10 mouse cellular contexts compared by ENCODE assay signal in genomic region chr12:108372241-108372640, GRCm38 (mm10). TPM values are rescaled to one million over a fixed set of nuclear protein-coding genes. Genes with fewer than 3 reads are reported as not detected.
DNase-seq lines count a peak whose midpoint lies in the region; ATAC-seq and TF ChIP-seq lines count a peak whose summit lies in the region.
"Had no signal": no experiment of that assay in that cellular context is flagged by ENCODE, and none has a peak within 500 bp of the region (broad histone marks: within the 10 kb centered on the region; RNA-seq: fewer than 3 reads in every experiment).

No protein-coding gene starts in this region.

- no peaks in the 10 kb centered on the region for H3K27me3 ChIP-seq in hindbrain, postnatal 0 days (ENCODE audit: insufficient read depth, low read length)
- H3K27me3 ChIP-seq in hindbrain, embryonic 12.5 days, result no peaks in the 10 kb centered on the region
- no peaks in the 10 kb centered on the region for H3K27me3 ChIP-seq in heart, embryonic 10.5 days (ENCODE audit: insufficient read depth, poor library complexity, severe bottlenecking)
- H3K27me3 ChIP-seq in limb, embryonic 13.5 days, result no peaks in the 10 kb centered on the region

- H3K36me3 ChIP-seq in hindbrain, postnatal 0 days (ENCODE audit: insufficient read depth, low read length), result no peaks in the 10 kb centered on the region
- no peaks in the 10 kb centered on the region for H3K36me3 ChIP-seq in hindbrain, embryonic 12.5 days
- no peaks in the 10 kb centered on the region for H3K36me3 ChIP-seq in heart, embryonic 10.5 days
- H3K36me3 ChIP-seq in limb, embryonic 13.5 days, result no peaks in the 10 kb centered on the region

- WGBS in hindbrain, postnatal 0 days, result 50% methylated on average over 17 of the region's 17 CpGs
- 81% methylated on average over 17 of the region's 17 CpGs for WGBS in hindbrain, embryonic 12.5 days
- WGBS in heart, embryonic 10.5 days, result 70% methylated on average over 17 of the region's 17 CpGs
- 77% methylated on average over 17 of the region's 17 CpGs for WGBS in limb, embryonic 13.5 days

- no peaks in the 10 kb centered on the region for H3K9me3 ChIP-seq in hindbrain, postnatal 0 days (ENCODE audit: low read length)
- no peaks in the 10 kb centered on the region for H3K9me3 ChIP-seq in hindbrain, embryonic 12.5 days (replicated peaks)
- no peaks in the 10 kb centered on the region for H3K9me3 ChIP-seq in heart, embryonic 10.5 days
- H3K9me3 ChIP-seq in limb, embryonic 13.5 days, result no peaks in the 10 kb centered on the region

- no peak overlapping the region for H3K9ac ChIP-seq in hindbrain, postnatal 0 days (replicated peaks; ENCODE audit: low read length)
- no peak overlapping the region for H3K9ac ChIP-seq in hindbrain, embryonic 12.5 days
- H3K9ac ChIP-seq in limb, embryonic 13.5 days, result no peak overlapping the region

- TF ChIP-seq CTCF in hindbrain, postnatal 0 days (IDR thresholded peaks at IDR 0.05; ENCODE audit: low read depth), result no peak

- ATAC-seq in hindbrain, postnatal 0 days, result peak; percentile 56; the same call in 1 of the 2 replicates
- no peak for ATAC-seq in hindbrain, embryonic 12.5 days (ENCODE audit: low FRiP score)
- ATAC-seq in limb, embryonic 13.5 days (ENCODE audit: low FRiP score, low read depth), result no peak
- ATAC-seq: inflammation-experienced regulatory T-cells, adult 6 months had no signal

- H3K4me2 ChIP-seq in hindbrain, postnatal 0 days (ENCODE audit: low read depth, low read length), result no peak overlapping the region
- no peak overlapping the region for H3K4me2 ChIP-seq in hindbrain, embryonic 12.5 days (replicated peaks)
- no peak overlapping the region for H3K4me2 ChIP-seq in limb, embryonic 13.5 days (replicated peaks)

- no peak for DNase-seq in hindbrain, postnatal 0 days (ENCODE audit: low spot score)
- DNase-seq in cerebellum, adult 9-11 months, result peak; percentile 84
- no peak for DNase-seq in heart, embryonic 10.5 days (ENCODE audit: low spot score)
- no peak for DNase-seq in ovary, postnatal 14 days (ENCODE audit: low spot score)
- no peak for DNase-seq in urinary bladder, postnatal 25 days (ENCODE audit: low spot score)
- no peak for DNase-seq in adrenal gland, postnatal 10 days
- DNase-seq: lung, postnatal 36 days had no signal

- H3K4me1 ChIP-seq in hindbrain, postnatal 0 days (ENCODE audit: insufficient read depth, low read length), result no peaks in the 10 kb centered on the region; the same call in 1 of the 2 replicates
- peaks cover 27% of the 10 kb centered on the region for H3K4me1 ChIP-seq in hindbrain, embryonic 12.5 days
- peaks cover 81% of the 10 kb centered on the region for H3K4me1 ChIP-seq in heart, embryonic 10.5 days
- peaks cover 55% of the 10 kb centered on the region for H3K4me1 ChIP-seq in limb, embryonic 13.5 days

- no peak overlapping the region for H3K4me3 ChIP-seq in hindbrain, postnatal 0 days (ENCODE audit: low read length)
- H3K4me3 ChIP-seq in hindbrain, embryonic 12.5 days, result no peak overlapping the region
- H3K4me3 ChIP-seq in heart, embryonic 10.5 days, result no peak overlapping the region
- no peak overlapping the region for H3K4me3 ChIP-seq in limb, embryonic 13.5 days

- no peak overlapping the region for H3K27ac ChIP-seq in hindbrain, postnatal 0 days
- H3K27ac ChIP-seq in hindbrain, embryonic 12.5 days, result no peak overlapping the region
- peak overlapping the region; percentile 93 for H3K27ac ChIP-seq in heart, embryonic 10.5 days
- H3K27ac ChIP-seq in limb, embryonic 13.5 days, result peak overlapping the region; percentile 79; the same call in 1 of the 2 replicates

RNA-seq across cellular contexts. Expression of gene Eml1, which starts 1.5 kb away (rescaled TPM):
- 45.8 and 55.2 TPM in 2 replicates for total RNA-seq in hindbrain, postnatal 0 days (2014; rRNA removed)
- 41.2 and 42.1 TPM in 2 replicates for polyA plus RNA-seq in hindbrain, postnatal 0 days (2015; fragmentation: Nextera tagmentation; extraction: Ambion mirVana)
- 71.8 and 73.0 TPM in 2 replicates for polyA plus RNA-seq in hindbrain, embryonic 12.5 days (2016; fragmentation: Nextera tagmentation; extraction: Ambion mirVana)
- 47.0 and 50.4 TPM in 2 replicates for polyA plus RNA-seq in heart, embryonic 10.5 days (2016; fragmentation: Nextera tagmentation; extraction: Ambion mirVana)
- polyA plus RNA-seq in limb, embryonic 13.5 days (2015; fragmentation: Nextera tagmentation; extraction: Ambion mirVana), result 36.5 and 41.9 TPM in 2 replicates
- 10 to 100 TPM; 32.8 to 36.7 TPM for total RNA-seq in adrenal gland, postnatal 10 days (2021)
- polyA plus RNA-seq: inflammation-experienced regulatory T-cells, adult 6 months had no signal

RNA-seq across cellular contexts. Expression of gene Cyp46a1, which starts 38.1 kb away (rescaled TPM):
- 36.3 and 39.8 TPM in 2 replicates for total RNA-seq in hindbrain, postnatal 0 days (2014; rRNA removed)
- polyA plus RNA-seq in hindbrain, postnatal 0 days (2015; fragmentation: Nextera tagmentation; extraction: Ambion mirVana), result 46.2 and 49.7 TPM in 2 replicates
- polyA plus RNA-seq in hindbrain, embryonic 12.5 days (2016; fragmentation: Nextera tagmentation; extraction: Ambion mirVana), result 14.2 and 15.6 TPM in 2 replicates
- polyA plus RNA-seq in heart, embryonic 10.5 days (2016; fragmentation: Nextera tagmentation; extraction: Ambion mirVana), result 4.4 and 5.9 TPM in 2 replicates
- polyA plus RNA-seq in limb, embryonic 13.5 days (2015; fragmentation: Nextera tagmentation; extraction: Ambion mirVana), result 7.2 and 8.8 TPM in 2 replicates
- 1 to 10 TPM; 1.6 to 2.2 TPM for total RNA-seq in adrenal gland, postnatal 10 days (2021)
- polyA plus RNA-seq: inflammation-experienced regulatory T-cells, adult 6 months had no signal

Comparison
In these comparisons a context has a peak if more than half of its experiments do, and no peak if none do; other contexts are left out.
1. H3K27ac ChIP-seq: peak in heart, embryonic 10.5 days (single experiment) and limb, embryonic 13.5 days (single experiment); none in hindbrain, postnatal 0 days (single experiment) and hindbrain, embryonic 12.5 days (single experiment).